Mouse (Mus musculus) hindbrain, embryonic 10.5 days (tissue): ENCODE data around the gene Upk3b. TPM values are rescaled to one million over a fixed set of nuclear protein-coding genes. Genes with fewer than 3 reads are reported as not detected.
A peak's percentile ranks its signal among the peaks of the same experiment; 100 is the strongest.

ENCODE experiments used
- DNase-seq: peaks from one replicate; pipeline ENCODE4 v3.0.0-alpha.2; 2017; ENCODE audit warnings: low spot score
- H3K27ac ChIP-seq: fragments of 300-500 bp; sonication (generic); 2 replicates; pipeline ENCODE4 v1.5.1; 2016; ENCODE audit warnings: mild to moderate bottlenecking, moderate library complexity
- H3K27me3 ChIP-seq: fragments of 300-500 bp; sonication (generic); 2 replicates; pipeline ENCODE4 v1.6.1; 2016; ENCODE audit warnings: mild to moderate bottlenecking; ENCODE audit not compliant: poor library complexity, insufficient read depth, severe bottlenecking
- H3K36me3 ChIP-seq: fragments of 300-500 bp; sonication (generic); 2 replicates; pipeline ENCODE4 v1.6.1; 2016; ENCODE audit warnings: mild to moderate bottlenecking, moderate library complexity
- H3K4me1 ChIP-seq: fragments of 300-500 bp; sonication (generic); replicated peaks from 2 replicates; pipeline ENCODE4 v1.6.1; 2016; ENCODE audit warnings: mild to moderate bottlenecking
- H3K4me3 ChIP-seq: fragments of 300-500 bp; sonication (generic); 2 replicates; pipeline ENCODE4 v1.5.1; 2016; ENCODE audit warnings: mild to moderate bottlenecking, moderate library complexity
- H3K9me3 ChIP-seq: fragments of 300-500 bp; sonication (generic); 2 replicates; pipeline ENCODE4 v1.6.1; 2016; ENCODE audit warnings: mild to moderate bottlenecking, moderate library complexity
- WGBS: fragments of 180-500 bp; shearing (Covaris S2); methylation state at CpG from one replicate; pipeline ENCODE4 v1.1.7; 2016; 5-methylcytosine and 5-hydroxymethylcytosine counted together
- polyA plus RNA-seq: library from polyadenylated mRNA; unstranded; fragments of >200 nt; fragmentation: Nextera tagmentation; extraction: Ambion mirVana; gene quantifications from 2 replicates; pipeline ENCODE4 v1.2.1, GENCODE M21; 2016

The Upk3b gene
- polyA plus RNA-seq, 1 experiment from 2014 or later = 0.26 TPM

DNA sequence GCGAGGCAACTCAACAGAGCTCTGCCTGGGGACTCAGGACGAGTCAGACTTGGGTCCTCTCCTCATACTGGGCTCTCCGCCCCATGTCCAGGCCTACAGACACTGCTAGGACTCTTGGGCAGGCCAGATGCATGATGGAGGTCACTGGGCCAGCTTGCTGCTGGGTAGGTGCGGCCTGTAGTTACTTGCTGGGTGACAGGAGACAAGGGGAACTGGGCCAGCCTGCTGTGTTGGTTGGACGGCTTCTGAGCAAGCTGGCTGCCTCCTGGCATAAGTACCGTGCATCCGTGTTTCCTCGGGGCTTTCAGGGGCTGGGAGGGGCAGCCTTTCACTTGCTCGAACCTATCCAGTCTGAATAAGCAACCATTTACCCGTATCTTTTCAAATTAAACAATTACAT is 22.7 kb upstream of the Upk3b start:
- 0 out of 2 replicates have a peak, but pooled peaks cover 2% of the 10 kb centered on the region for H3K4me1 ChIP-seq
- 89% methylated on average over 10 of the region's 10 CpGs for WGBS
- H3K27me3 ChIP-seq = no peaks in the 10 kb centered on the region
- peaks cover 75% of the 10 kb centered on the region for H3K36me3 ChIP-seq
- no peak for DNase-seq
- no peak overlapping the region for H3K4me3 ChIP-seq
- H3K9me3 ChIP-seq = no peaks in the 10 kb centered on the region
- H3K27ac ChIP-seq = no peak overlapping the region

DNA sequence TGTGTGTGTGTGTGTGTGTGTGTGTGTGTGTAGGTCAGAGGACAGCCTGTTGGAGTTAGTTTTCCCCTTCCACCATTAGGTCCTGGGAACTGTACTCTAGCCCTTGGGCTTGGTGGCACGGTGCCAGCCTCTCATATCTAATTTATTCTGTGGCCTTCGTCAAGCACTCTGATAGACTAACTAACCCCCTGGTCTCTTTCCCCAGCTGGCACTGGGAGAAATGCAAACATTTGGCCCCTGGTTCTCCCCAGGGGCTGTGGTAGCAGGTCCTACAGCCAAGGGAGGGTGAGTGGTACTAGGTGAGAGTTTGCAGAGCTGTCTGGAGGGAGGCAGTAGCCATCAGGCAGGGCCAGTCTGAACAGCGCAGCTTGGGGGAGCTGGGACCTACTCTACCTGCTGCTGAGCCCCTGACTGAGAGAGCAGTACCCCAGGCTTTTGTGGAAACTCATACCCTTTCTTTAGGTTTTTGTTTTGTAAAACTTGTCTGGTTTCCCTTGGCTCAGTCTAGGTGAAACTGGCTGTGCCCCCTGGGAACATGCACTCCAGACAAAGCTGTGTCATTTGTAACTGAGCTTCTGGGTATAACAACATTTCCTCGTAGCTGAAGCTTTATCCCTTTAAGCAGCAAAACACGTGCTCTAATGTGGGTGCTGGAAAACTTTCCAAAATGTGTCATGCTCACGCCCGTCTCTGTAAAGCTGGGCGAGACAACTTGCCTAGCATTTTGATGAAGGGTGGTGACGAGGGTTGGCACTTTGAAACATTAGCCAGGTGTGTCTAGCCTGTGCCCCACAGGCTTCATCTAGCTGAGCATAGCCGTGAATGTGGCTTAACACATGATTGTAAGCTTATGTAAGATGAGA is 22.1 kb upstream of the Upk3b start:
- Histone ChIP-seq H3K4me1 (0 out of 2 replicates have a peak, but pooled peaks cover 2% of the 10 kb centered on the region), H3K27ac (no peak overlapping the region), H3K36me3 (peaks cover 73% of the 10 kb centered on the region), H3K27me3 (no peaks in the 10 kb centered on the region), H3K4me3 (no peak overlapping the region), H3K9me3 (no peaks in the 10 kb centered on the region)
- 84% methylated on average over 10 of the region's 10 CpGs for WGBS
- DNase-seq = no peak

DNA sequence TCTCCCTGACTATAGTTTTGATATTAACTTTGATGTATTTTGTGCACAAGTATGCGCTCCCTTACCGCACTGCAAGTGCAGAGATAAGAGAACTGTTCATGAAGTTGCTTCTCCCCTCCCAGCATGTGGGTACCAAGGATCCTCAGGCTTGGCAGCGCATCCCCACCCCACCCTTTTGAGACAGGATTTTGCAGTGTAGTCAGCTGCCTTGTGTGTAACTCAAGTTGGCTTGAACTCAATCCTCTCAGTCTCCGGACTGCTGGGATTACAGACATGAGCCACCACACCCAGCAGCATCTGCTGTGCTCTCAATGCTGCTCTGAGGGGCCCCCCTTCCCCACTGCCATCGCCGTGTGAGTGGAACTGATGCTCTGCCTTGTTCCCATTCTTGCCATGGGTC is 21.0 kb upstream of the Upk3b start:
- H3K4me1 ChIP-seq = 0 out of 2 replicates have a peak, but pooled peaks cover 2% of the 10 kb centered on the region
- H3K27me3 ChIP-seq = no peaks in the 10 kb centered on the region
- WGBS = 91% methylated on average over 6 of the region's 6 CpGs
- H3K27ac ChIP-seq = no peak overlapping the region
- peaks cover 70% of the 10 kb centered on the region for H3K36me3 ChIP-seq
- no peak for DNase-seq
- H3K9me3 ChIP-seq = no peaks in the 10 kb centered on the region
- no peak overlapping the region for H3K4me3 ChIP-seq

- H3K9me3 ChIP-seq = no peaks in the 10 kb centered on the region
- no peak overlapping the region for H3K4me3 ChIP-seq
- 89% methylated on average over 2 of the region's 2 CpGs for WGBS
- no peak overlapping the region for H3K27ac ChIP-seq
- H3K4me1 ChIP-seq = 0 out of 2 replicates have a peak, but pooled peaks cover 2% of the 10 kb centered on the region
- H3K36me3 ChIP-seq = peaks cover 60% of the 10 kb centered on the region
- no peaks in the 10 kb centered on the region for H3K27me3 ChIP-seq
- DNase-seq = no peak
Measured at GRCm38 (mm10) chr5:136018726-136019125, 19.6 kb upstream of the Upk3b start.

DNA sequence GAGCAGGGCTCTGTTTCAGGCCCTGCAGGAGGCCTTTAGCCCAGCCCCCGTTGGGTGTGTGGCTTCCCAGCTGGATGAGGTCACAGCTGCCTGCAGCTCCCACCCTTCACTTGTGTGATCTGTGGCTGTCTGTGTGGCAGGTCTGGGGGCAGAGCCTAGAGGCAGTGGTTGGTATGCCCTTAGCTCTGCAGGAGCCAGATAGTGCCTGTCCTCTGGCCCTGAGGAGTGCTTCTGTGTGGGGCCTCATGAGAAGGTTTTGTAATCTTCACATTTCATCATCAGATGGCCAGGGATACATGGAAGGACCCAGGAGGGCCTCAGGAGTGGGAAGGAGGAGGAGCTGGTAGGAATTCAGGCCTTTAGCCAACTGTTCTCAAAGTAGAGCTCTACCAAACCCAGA is 18.4 kb upstream of the Upk3b start:
- no peaks in the 10 kb centered on the region for H3K27me3 ChIP-seq
- no peak overlapping the region for H3K27ac ChIP-seq
- peaks cover 60% of the 10 kb centered on the region for H3K36me3 ChIP-seq
- H3K4me3 ChIP-seq = no peak overlapping the region
- DNase-seq = no peak
- H3K4me1 ChIP-seq = 0 out of 2 replicates have a peak, but pooled peaks cover 2% of the 10 kb centered on the region
- 31% methylated on average over 1 of the region's 1 CpGs for WGBS
- H3K9me3 ChIP-seq = no peaks in the 10 kb centered on the region

DNA sequence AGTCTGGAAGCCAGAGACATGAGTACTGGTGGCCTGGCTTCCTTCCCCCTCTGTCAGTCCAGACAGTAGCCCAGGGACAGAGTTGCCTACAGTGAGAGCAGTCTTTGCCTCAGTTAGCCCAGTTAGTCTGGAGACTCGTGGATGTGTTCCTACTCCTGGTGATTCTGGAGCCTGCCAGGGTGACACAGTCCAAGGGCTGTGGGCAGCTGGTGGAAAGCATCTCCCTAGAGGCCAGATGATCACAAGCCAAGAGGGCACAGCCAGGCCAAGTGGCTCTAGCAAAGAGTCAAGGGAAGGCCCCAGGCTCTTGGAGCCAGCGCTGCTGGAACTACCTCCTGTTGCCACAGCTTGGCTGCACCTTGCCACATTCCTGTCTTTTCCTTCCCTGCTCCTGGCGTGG is 12.6 kb upstream of the Upk3b start:
- Histone ChIP-seq H3K27ac (no peak overlapping the region), H3K4me3 (no peak overlapping the region), H3K36me3 (peaks cover 80% of the 10 kb centered on the region), H3K27me3 (no peaks in the 10 kb centered on the region), H3K4me1 (no peaks in the 10 kb centered on the region), H3K9me3 (no peaks in the 10 kb centered on the region)
- no peak for DNase-seq
- 80% methylated on average over 3 of the region's 3 CpGs for WGBS

DNA sequence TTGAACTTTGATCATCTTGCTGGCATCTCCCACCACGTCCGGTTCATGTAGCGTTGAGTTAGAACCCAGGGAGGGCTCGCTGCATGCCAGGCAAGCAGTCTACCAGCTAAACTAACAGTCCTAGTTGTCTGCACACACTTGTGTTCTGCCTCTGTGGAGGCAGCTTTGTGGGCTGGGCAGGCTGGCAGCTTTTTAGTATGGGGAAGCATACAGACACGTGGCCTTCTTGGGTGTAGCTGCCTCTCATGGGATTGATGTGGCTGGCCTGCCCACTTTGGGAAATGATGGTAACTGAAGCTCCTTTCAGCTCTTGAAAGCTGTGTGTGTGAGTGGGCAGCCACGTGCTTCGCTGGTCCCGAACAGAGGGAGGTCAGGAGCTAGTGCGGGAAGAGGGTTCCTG is 11.4 kb upstream of the Upk3b start:
- peaks cover 82% of the 10 kb centered on the region for H3K36me3 ChIP-seq
- WGBS = 82% methylated on average over 9 of the region's 9 CpGs

GRCm38 (mm10) chr5:136027612-136028311 is 10.5 kb upstream of the Upk3b start:
- H3K36me3 ChIP-seq = peaks cover 89% of the 10 kb centered on the region
- H3K9me3 ChIP-seq = no peaks in the 10 kb centered on the region
- H3K4me3 ChIP-seq = no peak overlapping the region
- no peak for DNase-seq
- H3K4me1 ChIP-seq = no peaks in the 10 kb centered on the region
- 81% methylated on average over 11 of the region's 11 CpGs for WGBS
- H3K27ac ChIP-seq = 0 out of 2 replicates have a peak overlapping the region, but pooled peaks have one; percentile 16
- no peaks in the 10 kb centered on the region for H3K27me3 ChIP-seq

More for the DNA sequence above, 11.4 kb upstream of the Upk3b start:
- no peaks in the 10 kb centered on the region for H3K4me1 ChIP-seq
- H3K9me3 ChIP-seq = no peaks in the 10 kb centered on the region
- H3K27me3 ChIP-seq = no peaks in the 10 kb centered on the region
- H3K4me3 ChIP-seq = no peak overlapping the region
- no peak overlapping the region for H3K27ac ChIP-seq
- no peak for DNase-seq

GRCm38 (mm10) chr5:136034868-136035267 is 3.4 kb upstream of the Upk3b start:
- H3K36me3 ChIP-seq = peaks cover 32% of the 10 kb centered on the region
- no peak overlapping the region for H3K27ac ChIP-seq
- H3K9me3 ChIP-seq = no peaks in the 10 kb centered on the region
- H3K4me1 ChIP-seq = peaks cover 3% of the 10 kb centered on the region
- 87% methylated on average over 4 of the region's 4 CpGs for WGBS
- H3K27me3 ChIP-seq = no peaks in the 10 kb centered on the region
- DNase-seq = no peak
- H3K4me3 ChIP-seq = no peak overlapping the region

GRCm38 (mm10) chr5:136035285-136035684 is 3.0 kb upstream of the Upk3b start:
- no peak overlapping the region for H3K4me3 ChIP-seq
- WGBS = 89% methylated on average over 1 of the region's 1 CpGs
- DNase-seq = no peak
- peaks cover 28% of the 10 kb centered on the region for H3K36me3 ChIP-seq
- peaks cover 7% of the 10 kb centered on the region for H3K4me1 ChIP-seq
- H3K27me3 ChIP-seq = no peaks in the 10 kb centered on the region
- H3K27ac ChIP-seq = no peak overlapping the region
- no peaks in the 10 kb centered on the region for H3K9me3 ChIP-seq

DNA sequence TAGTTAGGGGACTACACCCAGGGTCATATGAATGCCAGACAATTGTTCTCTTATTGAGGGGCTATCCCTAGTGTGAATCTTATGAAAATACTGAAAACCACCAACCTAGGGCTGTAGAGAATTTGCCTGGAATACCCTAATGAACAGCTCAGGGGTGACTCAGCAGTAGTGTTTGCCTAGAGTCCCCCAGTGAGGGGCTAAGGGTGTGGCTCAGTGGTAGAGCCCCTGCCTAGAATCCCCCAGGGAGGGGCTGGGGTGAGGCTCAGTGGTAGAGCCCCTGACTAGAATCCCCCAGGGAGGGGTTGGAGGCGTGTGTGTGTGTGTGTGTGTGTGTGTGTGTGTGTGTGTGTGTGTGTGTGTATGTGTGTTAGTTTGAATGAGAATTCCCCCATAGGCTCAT is 1.6 kb upstream of the Upk3b start:
- H3K4me3 ChIP-seq = no peak overlapping the region
- DNase-seq = no peak
- WGBS = 100% methylated on average over 1 of the region's 1 CpGs
- H3K36me3 ChIP-seq = peaks cover 14% of the 10 kb centered on the region
- H3K27ac ChIP-seq = no peak overlapping the region
- no peaks in the 10 kb centered on the region for H3K9me3 ChIP-seq
- H3K4me1 ChIP-seq = peaks cover 14% of the 10 kb centered on the region
- H3K27me3 ChIP-seq = no peaks in the 10 kb centered on the region

DNA sequence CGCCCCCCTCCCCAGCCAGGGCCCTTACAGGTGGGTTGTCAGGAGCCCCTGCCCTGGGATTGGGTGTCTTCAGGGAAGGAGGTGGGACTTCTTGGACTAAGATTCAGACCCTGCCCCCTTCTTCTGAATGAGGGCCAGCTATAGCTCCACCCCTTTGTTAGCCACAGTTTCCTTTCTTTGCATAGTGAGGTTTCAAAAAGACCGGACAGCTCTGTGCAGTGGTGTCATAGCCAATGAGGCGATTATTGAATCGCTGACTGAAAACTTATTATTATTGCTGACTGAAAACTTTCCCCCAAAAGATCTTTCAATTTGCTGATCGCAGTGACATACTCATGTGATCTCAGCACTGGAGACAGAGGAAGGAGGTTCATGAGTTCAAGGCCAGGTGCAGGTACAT is 1.9 kb downstream of the Upk3b start:
- H3K4me3 ChIP-seq = peak overlapping the region; percentile 20; the same call in 1 of the 2 replicates
- H3K27ac ChIP-seq = no peak overlapping the region
- DNase-seq = peak; percentile 19
- no peaks in the 10 kb centered on the region for H3K36me3 ChIP-seq
- no peaks in the 10 kb centered on the region for H3K27me3 ChIP-seq
- peaks cover 18% of the 10 kb centered on the region for H3K4me1 ChIP-seq
- WGBS = 48% methylated on average over 5 of the region's 5 CpGs
- H3K9me3 ChIP-seq = no peaks in the 10 kb centered on the region

- no peaks in the 10 kb centered on the region for H3K9me3 ChIP-seq
- H3K4me3 ChIP-seq = no peak overlapping the region
- DNase-seq = no peak
- WGBS = 42% methylated on average over 2 of the region's 2 CpGs
- no peaks in the 10 kb centered on the region for H3K36me3 ChIP-seq
- H3K4me1 ChIP-seq = peaks cover 27% of the 10 kb centered on the region
- no peak overlapping the region for H3K27ac ChIP-seq
- H3K27me3 ChIP-seq = no peaks in the 10 kb centered on the region
Measured at GRCm38 (mm10) chr5:136041260-136041659, 3.0 kb downstream of the Upk3b start.
